Mouse (Mus musculus): ENCODE data around the gene Ddc. TPM values are rescaled to one million over a fixed set of nuclear protein-coding genes. Genes with fewer than 3 reads are reported as not detected.

The Ddc gene
- polyA plus RNA-seq, 1 experiment from 2014 or later, result 48.7 TPM

- Histone ChIP-seq H3K4me3 (replicated peaks; ENCODE audit: low read length) (no peak overlapping the region), H3K9ac (ENCODE audit: low read length) (no peak overlapping the region), H3K4me1 (ENCODE audit: control insufficient read depth, insufficient read depth, low read length) (peaks cover 16% of the 10 kb centered on the region; the same call in 1 of the 2 replicates), H3K4me2 (ENCODE audit: low read depth, low read length) (no peak overlapping the region), H3K27ac (ENCODE audit: low read length) (peak overlapping the region; percentile 96), H3K36me3 (ENCODE audit: control insufficient read depth, insufficient read depth, low read length) (no peaks in the 10 kb centered on the region), H3K9me3 (replicated peaks; ENCODE audit: control insufficient read depth, low read length) (no peaks in the 10 kb centered on the region), H3K27me3 (ENCODE audit: control insufficient read depth, insufficient read depth, low read length) (no peaks in the 10 kb centered on the region)
- 54% methylated on average over 8 of the region's 8 CpGs for WGBS
- ATAC-seq (ENCODE audit: insufficient read depth, low FRiP score), result peak; percentile 67
Observed at GRCm38 (mm10) chr11:11864446-11865101, 33.4 kb downstream of the Ddc start.

GRCm38 (mm10) chr11:11862502-11862901 lies 35.4 kb downstream of the Ddc start:
- Histone ChIP-seq H3K4me2 (ENCODE audit: low read depth, low read length) (no peak overlapping the region), H3K4me1 (ENCODE audit: control insufficient read depth, insufficient read depth, low read length) (peaks cover 10% of the 10 kb centered on the region; the same call in 1 of the 2 replicates), H3K9me3 (replicated peaks; ENCODE audit: control insufficient read depth, low read length) (no peaks in the 10 kb centered on the region), H3K9ac (ENCODE audit: low read length) (no peak overlapping the region), H3K27ac (ENCODE audit: low read length) (peak overlapping the region; percentile 58), H3K4me3 (replicated peaks; ENCODE audit: low read length) (no peak overlapping the region), H3K27me3 (ENCODE audit: control insufficient read depth, insufficient read depth, low read length) (no peaks in the 10 kb centered on the region), H3K36me3 (ENCODE audit: control insufficient read depth, insufficient read depth, low read length) (no peaks in the 10 kb centered on the region)
- 0 out of 2 replicates have a peak, but pooled peaks have one; percentile 15 for ATAC-seq (ENCODE audit: insufficient read depth, low FRiP score)
- WGBS, result 63% methylated on average over 1 of the region's 1 CpGs

- H3K9ac ChIP-seq (ENCODE audit: low read length), result no peak overlapping the region
Observed at GRCm38 (mm10) chr11:11856959-11857358, 41.0 kb downstream of the Ddc start.

GRCm38 (mm10) chr11:11855685-11856131 lies 42.2 kb downstream of the Ddc start:
- peaks cover 16% of the 10 kb centered on the region for H3K4me1 ChIP-seq (ENCODE audit: control insufficient read depth, insufficient read depth, low read length)
- H3K4me2 ChIP-seq (ENCODE audit: low read depth, low read length), result no peak overlapping the region
- H3K27ac ChIP-seq (ENCODE audit: low read length), result peak overlapping the region; percentile 84
- no peaks in the 10 kb centered on the region for H3K27me3 ChIP-seq (ENCODE audit: control insufficient read depth, insufficient read depth, low read length)
- no peaks in the 10 kb centered on the region for H3K9me3 ChIP-seq (replicated peaks; ENCODE audit: control insufficient read depth, low read length)
- no peaks in the 10 kb centered on the region for H3K36me3 ChIP-seq (ENCODE audit: control insufficient read depth, insufficient read depth, low read length)
- ATAC-seq (ENCODE audit: insufficient read depth, low FRiP score), result no peak
- H3K9ac ChIP-seq (ENCODE audit: low read length), result peak overlapping the region; percentile 41; the same call in 1 of the 2 replicates
- H3K4me3 ChIP-seq (replicated peaks; ENCODE audit: low read length), result no peak overlapping the region
- WGBS, result 57% methylated on average over 11 of the region's 11 CpGs

More at GRCm38 (mm10) chr11:11856959-11857358, 41.0 kb downstream of the Ddc start:
- Histone ChIP-seq H3K9me3 (replicated peaks; ENCODE audit: control insufficient read depth, low read length) (no peaks in the 10 kb centered on the region), H3K4me1 (ENCODE audit: control insufficient read depth, insufficient read depth, low read length) (peaks cover 13% of the 10 kb centered on the region), H3K27ac (ENCODE audit: low read length) (no peak overlapping the region), H3K4me3 (replicated peaks; ENCODE audit: low read length) (no peak overlapping the region), H3K4me2 (ENCODE audit: low read depth, low read length) (no peak overlapping the region), H3K36me3 (ENCODE audit: control insufficient read depth, insufficient read depth, low read length) (no peaks in the 10 kb centered on the region), H3K27me3 (ENCODE audit: control insufficient read depth, insufficient read depth, low read length) (no peaks in the 10 kb centered on the region)
- WGBS, result 90% methylated on average over 3 of the region's 3 CpGs
- ATAC-seq (ENCODE audit: insufficient read depth, low FRiP score), result no peak

GRCm38 (mm10) chr11:11855061-11855672 lies 42.8 kb downstream of the Ddc start:
- Histone ChIP-seq H3K4me3 (replicated peaks; ENCODE audit: low read length) (no peak overlapping the region), H3K4me2 (ENCODE audit: low read depth, low read length) (no peak overlapping the region), H3K9me3 (replicated peaks; ENCODE audit: control insufficient read depth, low read length) (no peaks in the 10 kb centered on the region), H3K9ac (ENCODE audit: low read length) (no peak overlapping the region), H3K27ac (ENCODE audit: low read length) (peak overlapping the region; percentile 84), H3K4me1 (ENCODE audit: control insufficient read depth, insufficient read depth, low read length) (peaks cover 20% of the 10 kb centered on the region), H3K36me3 (ENCODE audit: control insufficient read depth, insufficient read depth, low read length) (no peaks in the 10 kb centered on the region), H3K27me3 (ENCODE audit: control insufficient read depth, insufficient read depth, low read length) (no peaks in the 10 kb centered on the region)
- ATAC-seq (ENCODE audit: insufficient read depth, low FRiP score), result peak; percentile 34; the same call in 1 of the 2 replicates
- WGBS, result 35% methylated on average over 6 of the region's 6 CpGs

GRCm38 (mm10) chr11:11853731-11854461 lies 44.0 kb downstream of the Ddc start:
- no peak overlapping the region for H3K4me2 ChIP-seq (ENCODE audit: low read depth, low read length)
- no peak overlapping the region for H3K4me3 ChIP-seq (replicated peaks; ENCODE audit: low read length)
- H3K9me3 ChIP-seq (replicated peaks; ENCODE audit: control insufficient read depth, low read length), result no peaks in the 10 kb centered on the region
- no peaks in the 10 kb centered on the region for H3K27me3 ChIP-seq (ENCODE audit: control insufficient read depth, insufficient read depth, low read length)
- H3K36me3 ChIP-seq (ENCODE audit: control insufficient read depth, insufficient read depth, low read length), result no peaks in the 10 kb centered on the region
- H3K4me1 ChIP-seq (ENCODE audit: control insufficient read depth, insufficient read depth, low read length), result peaks cover 20% of the 10 kb centered on the region
- WGBS, result 29% methylated on average over 4 of the region's 4 CpGs
- H3K9ac ChIP-seq (ENCODE audit: low read length), result no peak overlapping the region
- ATAC-seq (ENCODE audit: insufficient read depth, low FRiP score), result peak; percentile 87
- H3K27ac ChIP-seq (ENCODE audit: low read length), result peak overlapping the region; percentile 84

- Histone ChIP-seq H3K4me1 (ENCODE audit: control insufficient read depth, insufficient read depth, low read length) (peaks cover 20% of the 10 kb centered on the region), H3K4me2 (ENCODE audit: low read depth, low read length) (no peak overlapping the region), H3K27ac (ENCODE audit: low read length) (peak overlapping the region; percentile 51), H3K4me3 (replicated peaks; ENCODE audit: low read length) (no peak overlapping the region), H3K9ac (ENCODE audit: low read length) (no peak overlapping the region), H3K36me3 (ENCODE audit: control insufficient read depth, insufficient read depth, low read length) (no peaks in the 10 kb centered on the region), H3K9me3 (replicated peaks; ENCODE audit: control insufficient read depth, low read length) (no peaks in the 10 kb centered on the region), H3K27me3 (ENCODE audit: control insufficient read depth, insufficient read depth, low read length) (no peaks in the 10 kb centered on the region)
- 51% methylated on average over 6 of the region's 6 CpGs for WGBS
- ATAC-seq (ENCODE audit: insufficient read depth, low FRiP score), result no peak
Observed at GRCm38 (mm10) chr11:11851957-11852505, 45.9 kb downstream of the Ddc start.

GRCm38 (mm10) chr11:11850476-11851267 lies 47.3 kb downstream of the Ddc start:
- H3K4me3 ChIP-seq (replicated peaks; ENCODE audit: low read length), result no peak overlapping the region
- WGBS, result 56% methylated on average over 6 of the region's 6 CpGs
- no peak for ATAC-seq (ENCODE audit: insufficient read depth, low FRiP score)
- H3K9me3 ChIP-seq (replicated peaks; ENCODE audit: control insufficient read depth, low read length), result no peaks in the 10 kb centered on the region
- no peak overlapping the region for H3K9ac ChIP-seq (ENCODE audit: low read length)
- peak overlapping the region; percentile 62 for H3K27ac ChIP-seq (ENCODE audit: low read length)
- no peaks in the 10 kb centered on the region for H3K36me3 ChIP-seq (ENCODE audit: control insufficient read depth, insufficient read depth, low read length)
- H3K4me1 ChIP-seq (ENCODE audit: control insufficient read depth, insufficient read depth, low read length), result peaks cover 20% of the 10 kb centered on the region
- H3K4me2 ChIP-seq (ENCODE audit: low read depth, low read length), result no peak overlapping the region
- H3K27me3 ChIP-seq (ENCODE audit: control insufficient read depth, insufficient read depth, low read length), result no peaks in the 10 kb centered on the region

All from stomach, embryonic 16.5 days (tissue).